Mouse (Mus musculus): ENCODE data around the gene Atp2b4.

DNA sequence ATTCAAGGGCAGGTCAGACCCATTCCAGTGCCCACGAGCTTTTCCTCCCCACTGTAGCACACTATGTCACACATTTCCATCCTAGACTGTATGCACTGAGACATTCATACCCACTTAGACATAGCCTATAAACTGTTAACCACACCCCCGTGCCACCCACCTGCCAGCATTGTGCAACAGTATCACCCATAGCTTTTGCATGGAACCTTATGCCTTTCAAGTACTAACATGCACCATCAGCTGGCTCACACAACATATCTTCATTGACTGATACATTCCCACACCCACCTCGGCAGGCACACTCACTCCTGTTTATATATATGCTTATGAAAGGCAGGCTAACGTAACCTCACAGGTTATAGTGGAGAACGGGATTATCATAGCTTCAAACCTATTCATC lies 902 bp upstream of the Atp2b4 start:
- TF ChIP-seq POLR2A (IDR thresholded peaks at IDR 0.05; ENCODE audit: borderline replicate concordance, extremely low read depth, low read depth, low read length) (no peak), CTCF (IDR thresholded peaks at IDR 0.05; ENCODE audit: insufficient read depth, low read length) (no peak)

Measured in lung, adult 2 months (tissue).